Mouse (Mus musculus): ENCODE measurements around the gene Pank4. TPM values are rescaled to one million over a fixed set of nuclear protein-coding genes. Genes with fewer than 3 reads are reported as not detected.

The Pank4 gene
- polyA plus RNA-seq, 1 experiment from 2014 or later = 46.8 TPM

GRCm38 (mm10) chr4:154983767-154984166 is 19.8 kb downstream of the Pank4 start:
- Histone ChIP-seq H3K27ac (peak overlapping the region; percentile 17), H3K4me3 (peak overlapping the region; percentile 13; the same call in 1 of the 2 replicates), H3K4me1 (peaks cover 45% of the 10 kb centered on the region), H3K36me3 (replicated peaks) (peaks cover 36% of the 10 kb centered on the region), H3K27me3 (ENCODE audit: poor library complexity, severe bottlenecking) (peaks cover 60% of the 10 kb centered on the region), H3K9me3 (no peaks in the 10 kb centered on the region)
- WGBS = 16% methylated on average over 24 of the region's 24 CpGs
- DNase-seq (ENCODE audit: extremely low spot score, low spot score) = no peak

- H3K27ac ChIP-seq = peak overlapping the region; percentile 80
Measured at GRCm38 (mm10) chr4:154985151-154985777, 21.3 kb downstream of the Pank4 start.

GRCm38 (mm10) chr4:154986096-154986495 is 22.2 kb downstream of the Pank4 start:
- peak overlapping the region; percentile 28 for H3K4me3 ChIP-seq
- peaks cover 12% of the 10 kb centered on the region for H3K36me3 ChIP-seq (replicated peaks)
- DNase-seq (ENCODE audit: extremely low spot score, low spot score) = peak; percentile 68
- H3K27me3 ChIP-seq (ENCODE audit: poor library complexity, severe bottlenecking) = peaks cover 60% of the 10 kb centered on the region
- H3K27ac ChIP-seq = peak overlapping the region; percentile 80
- no peaks in the 10 kb centered on the region for H3K9me3 ChIP-seq
- 22% methylated on average over 17 of the region's 17 CpGs for WGBS
- H3K4me1 ChIP-seq = peaks cover 45% of the 10 kb centered on the region

More at GRCm38 (mm10) chr4:154985151-154985777, 21.3 kb downstream of the Pank4 start:
- no peak for DNase-seq (ENCODE audit: extremely low spot score, low spot score)
- Histone ChIP-seq H3K4me1 (peaks cover 45% of the 10 kb centered on the region), H3K36me3 (replicated peaks) (peaks cover 21% of the 10 kb centered on the region), H3K4me3 (no peak overlapping the region), H3K27me3 (ENCODE audit: poor library complexity, severe bottlenecking) (peaks cover 60% of the 10 kb centered on the region), H3K9me3 (no peaks in the 10 kb centered on the region)
- 80% methylated on average over 5 of the region's 5 CpGs for WGBS

- Histone ChIP-seq H3K4me3 (peak overlapping the region; percentile 5; the same call in 1 of the 2 replicates), H3K36me3 (replicated peaks) (peaks cover 6% of the 10 kb centered on the region), H3K27ac (peak overlapping the region; percentile 80), H3K27me3 (ENCODE audit: poor library complexity, severe bottlenecking) (peaks cover 60% of the 10 kb centered on the region), H3K9me3 (no peaks in the 10 kb centered on the region), H3K4me1 (peaks cover 43% of the 10 kb centered on the region)
- 63% methylated on average over 15 of the region's 15 CpGs for WGBS
- DNase-seq (ENCODE audit: extremely low spot score, low spot score) = no peak
Measured at GRCm38 (mm10) chr4:154986750-154987149, 22.8 kb downstream of the Pank4 start.

- Histone ChIP-seq H3K9me3 (no peaks in the 10 kb centered on the region), H3K4me1 (peaks cover 32% of the 10 kb centered on the region), H3K27me3 (ENCODE audit: poor library complexity, severe bottlenecking) (no peaks in the 10 kb centered on the region), H3K27ac (no peak overlapping the region), H3K36me3 (replicated peaks) (no peaks in the 10 kb centered on the region), H3K4me3 (no peak overlapping the region)
- WGBS = 80% methylated on average over 4 of the region's 4 CpGs
- DNase-seq (ENCODE audit: extremely low spot score, low spot score) = no peak
Measured at GRCm38 (mm10) chr4:154994876-154995275, 31.0 kb downstream of the Pank4 start.

- Histone ChIP-seq H3K27ac (peak overlapping the region; percentile 16; the same call in 1 of the 2 replicates), H3K4me3 (no peak overlapping the region), H3K9me3 (no peaks in the 10 kb centered on the region), H3K4me1 (peaks cover 38% of the 10 kb centered on the region), H3K36me3 (replicated peaks) (no peaks in the 10 kb centered on the region), H3K27me3 (ENCODE audit: poor library complexity, severe bottlenecking) (no peaks in the 10 kb centered on the region)
- no peak for DNase-seq (ENCODE audit: extremely low spot score, low spot score)
- WGBS = 54% methylated on average over 8 of the region's 8 CpGs
Measured at GRCm38 (mm10) chr4:154996572-154997154, 32.7 kb downstream of the Pank4 start.

GRCm38 (mm10) chr4:154999379-154999778 is 35.5 kb downstream of the Pank4 start:
- Histone ChIP-seq H3K9me3 (no peaks in the 10 kb centered on the region), H3K27me3 (ENCODE audit: poor library complexity, severe bottlenecking) (peaks cover 3% of the 10 kb centered on the region; the same call in 1 of the 2 replicates), H3K27ac (no peak overlapping the region), H3K4me1 (peaks cover 27% of the 10 kb centered on the region), H3K36me3 (replicated peaks) (no peaks in the 10 kb centered on the region), H3K4me3 (no peak overlapping the region)
- 88% methylated on average over 5 of the region's 5 CpGs for WGBS
- DNase-seq (ENCODE audit: extremely low spot score, low spot score) = no peak

- Histone ChIP-seq H3K36me3 (replicated peaks) (no peaks in the 10 kb centered on the region), H3K4me1 (peaks cover 24% of the 10 kb centered on the region), H3K9me3 (no peaks in the 10 kb centered on the region), H3K27me3 (ENCODE audit: poor library complexity, severe bottlenecking) (peaks cover 3% of the 10 kb centered on the region; the same call in 1 of the 2 replicates), H3K4me3 (no peak overlapping the region), H3K27ac (no peak overlapping the region)
- 92% methylated on average over 3 of the region's 3 CpGs for WGBS
- DNase-seq (ENCODE audit: extremely low spot score, low spot score) = no peak
Measured at GRCm38 (mm10) chr4:155005278-155005677, 41.4 kb downstream of the Pank4 start.

- H3K4me1 ChIP-seq = peaks cover 22% of the 10 kb centered on the region
- peaks cover 3% of the 10 kb centered on the region; the same call in 1 of the 2 replicates for H3K27me3 ChIP-seq (ENCODE audit: poor library complexity, severe bottlenecking)
- H3K27ac ChIP-seq = 0 out of 2 replicates have a peak overlapping the region, but pooled peaks have one; percentile 10
- no peak overlapping the region for H3K4me3 ChIP-seq
- no peaks in the 10 kb centered on the region for H3K36me3 ChIP-seq (replicated peaks)
- DNase-seq (ENCODE audit: extremely low spot score, low spot score) = no peak
- 74% methylated on average over 10 of the region's 10 CpGs for WGBS
- H3K9me3 ChIP-seq = no peaks in the 10 kb centered on the region
Measured at GRCm38 (mm10) chr4:155006296-155006695, 42.4 kb downstream of the Pank4 start.

- Histone ChIP-seq H3K9me3 (no peaks in the 10 kb centered on the region), H3K27ac (no peak overlapping the region), H3K4me1 (peaks cover 29% of the 10 kb centered on the region), H3K4me3 (no peak overlapping the region), H3K27me3 (ENCODE audit: poor library complexity, severe bottlenecking) (peaks cover 3% of the 10 kb centered on the region; the same call in 1 of the 2 replicates), H3K36me3 (replicated peaks) (no peaks in the 10 kb centered on the region)
- 90% methylated on average over 3 of the region's 3 CpGs for WGBS
- DNase-seq (ENCODE audit: extremely low spot score, low spot score) = no peak
Measured at GRCm38 (mm10) chr4:155007641-155008040, 43.7 kb downstream of the Pank4 start.

- H3K4me1 ChIP-seq = peaks cover 34% of the 10 kb centered on the region
- no peaks in the 10 kb centered on the region for H3K9me3 ChIP-seq
- H3K27ac ChIP-seq = no peak overlapping the region
- DNase-seq (ENCODE audit: extremely low spot score, low spot score) = no peak
- H3K27me3 ChIP-seq (ENCODE audit: poor library complexity, severe bottlenecking) = peaks cover 3% of the 10 kb centered on the region
- H3K4me3 ChIP-seq = no peak overlapping the region
- no peaks in the 10 kb centered on the region for H3K36me3 ChIP-seq (replicated peaks)
Measured at GRCm38 (mm10) chr4:155008075-155008474, 44.2 kb downstream of the Pank4 start.

- peaks cover 14% of the 10 kb centered on the region for H3K27me3 ChIP-seq (ENCODE audit: poor library complexity, severe bottlenecking)
- no peaks in the 10 kb centered on the region for H3K36me3 ChIP-seq (replicated peaks)
- 85% methylated on average over 3 of the region's 3 CpGs for WGBS
Measured at GRCm38 (mm10) chr4:155009216-155009615, 45.3 kb downstream of the Pank4 start.

GRCm38 (mm10) chr4:155010870-155011269 is 46.9 kb downstream of the Pank4 start:
- no peak overlapping the region for H3K27ac ChIP-seq
- no peaks in the 10 kb centered on the region for H3K36me3 ChIP-seq (replicated peaks)
- no peak overlapping the region for H3K4me3 ChIP-seq
- H3K9me3 ChIP-seq = no peaks in the 10 kb centered on the region
- WGBS = 86% methylated on average over 5 of the region's 5 CpGs
- no peak for DNase-seq (ENCODE audit: extremely low spot score, low spot score)
- peaks cover 29% of the 10 kb centered on the region for H3K27me3 ChIP-seq (ENCODE audit: poor library complexity, severe bottlenecking)
- peaks cover 38% of the 10 kb centered on the region for H3K4me1 ChIP-seq

More at GRCm38 (mm10) chr4:155009216-155009615, 45.3 kb downstream of the Pank4 start:
- Histone ChIP-seq H3K4me3 (no peak overlapping the region), H3K9me3 (no peaks in the 10 kb centered on the region), H3K4me1 (peaks cover 43% of the 10 kb centered on the region), H3K27ac (no peak overlapping the region)
- no peak for DNase-seq (ENCODE audit: extremely low spot score, low spot score)
